Mouse (Mus musculus) adrenal gland, adult (tissue): Measurements from ENCODE around the gene Dcaf6.
A peak's percentile ranks its signal among the peaks of the same experiment; 100 is the strongest.
"Not testable (repeated sequence)": the region's sequence is repeated elsewhere in the genome, so short reads cannot be mapped to it uniquely, and the experiment has no call there.

Experiments
- DNase-seq, 2 experiments: peaks; one replicate each; pipeline ENCODE4 v3.0.0; 2022 to 2023; ENCODE audit warnings: low spot score in 1 of 2; ENCODE audit not compliant: inconsistent age in 2 of 2

Dcaf6 gene

DNA sequence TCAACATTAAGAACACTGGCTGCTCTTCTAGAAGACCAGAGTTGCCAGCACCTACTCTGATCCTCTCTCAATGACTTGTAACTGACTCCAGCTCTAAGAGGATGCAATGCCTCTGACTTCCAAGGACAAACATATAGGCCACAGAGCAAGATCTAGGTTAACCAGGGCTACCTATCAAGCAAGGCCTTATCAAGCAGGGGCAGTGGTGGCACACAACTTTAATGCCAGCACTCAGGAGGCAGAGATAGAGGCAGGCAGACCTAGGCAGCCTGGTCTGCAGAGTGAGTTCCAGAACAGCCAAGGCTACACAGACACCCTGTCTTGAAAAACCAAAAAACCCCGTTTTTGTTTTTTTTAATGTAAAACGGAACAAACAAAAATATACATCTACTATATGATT is 34.0 kb downstream of the Dcaf6 start:
- DNase-seq, result no peak

DNA sequence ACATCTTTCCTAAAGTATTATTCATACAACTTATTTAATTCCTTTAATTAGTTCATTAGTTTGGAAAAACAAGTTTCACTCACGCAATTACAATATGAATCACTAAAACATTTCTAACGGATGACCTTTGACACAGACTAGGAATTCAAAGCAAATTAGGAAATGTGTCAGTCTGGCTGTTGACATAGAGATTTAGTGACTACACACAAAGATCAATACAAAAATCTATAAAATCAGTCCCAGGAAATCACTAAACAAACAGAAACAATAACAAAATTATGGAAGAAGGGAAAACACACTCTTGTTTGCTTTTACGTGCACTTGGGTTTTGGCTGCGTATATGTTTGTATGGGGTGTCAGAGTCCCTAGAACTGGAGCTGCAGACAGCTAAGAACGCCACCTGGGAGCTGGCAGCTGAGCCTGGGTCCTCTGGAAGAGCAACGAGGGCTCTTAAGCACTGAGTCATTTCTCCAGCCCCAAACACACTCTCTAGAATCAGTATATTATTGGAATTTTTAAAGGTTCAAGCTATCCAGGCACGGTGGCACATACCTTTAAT is 38.8 kb downstream of the Dcaf6 start:
- DNase-seq, result no peak

DNA sequence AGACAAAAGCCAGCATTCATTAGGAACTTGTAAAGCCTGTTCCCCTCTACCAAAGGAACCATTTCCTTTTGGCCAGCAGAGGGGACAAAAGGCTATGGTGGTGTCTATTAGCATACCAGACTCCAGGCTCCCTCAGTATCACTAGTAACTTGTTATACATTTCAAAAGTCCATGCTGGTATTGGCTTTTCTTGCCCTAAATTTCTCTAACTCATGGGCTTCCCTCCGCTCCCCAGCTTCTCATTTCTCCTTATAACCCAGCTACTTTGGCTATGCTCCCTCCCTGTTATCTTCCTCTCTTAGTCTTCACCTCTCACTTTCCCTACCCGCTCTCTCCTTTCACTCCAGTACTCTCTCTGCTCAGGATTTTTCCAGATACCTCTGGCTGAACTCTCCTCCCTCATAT is 63.9 kb downstream of the Dcaf6 start:
- no peak for DNase-seq

DNA sequence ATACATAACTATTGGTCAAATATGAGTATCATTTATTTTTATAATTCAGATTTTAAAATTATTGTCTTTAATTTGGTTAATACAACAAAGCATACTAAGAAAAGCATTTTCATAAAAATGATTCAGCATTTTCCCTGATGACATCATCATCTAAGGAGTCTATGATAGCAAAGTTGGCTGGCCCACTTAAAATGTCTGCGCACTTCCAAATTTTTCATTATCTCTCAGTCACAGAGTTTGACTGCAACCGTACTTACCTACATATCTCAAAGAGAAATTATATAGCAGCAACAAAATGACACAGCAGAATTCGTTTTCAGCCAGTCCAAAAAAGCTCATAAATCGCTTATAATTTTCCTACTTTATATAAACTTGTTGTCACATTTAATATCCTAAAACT is 64.3 kb downstream of the Dcaf6 start:
- no peak for DNase-seq

DNA sequence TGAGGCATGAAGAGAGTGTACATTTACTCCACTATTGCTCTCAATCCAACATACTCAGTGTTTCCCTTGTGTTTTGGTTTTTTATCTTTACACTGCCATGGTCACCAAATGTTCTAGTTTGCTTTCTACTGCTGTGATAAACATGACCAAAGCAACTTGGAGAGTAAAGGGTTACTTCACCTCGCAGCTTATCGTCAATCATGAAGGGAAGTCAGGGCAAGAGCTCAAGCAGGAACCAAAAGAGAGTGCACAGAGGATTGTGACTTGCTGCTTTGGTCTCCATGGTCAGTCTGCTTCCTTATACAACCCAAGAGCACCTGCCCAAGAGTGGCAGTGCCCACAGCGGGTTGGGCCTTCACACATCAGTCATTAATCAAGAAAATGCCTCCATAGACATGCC is 65.4 kb downstream of the Dcaf6 start:
- no peak for DNase-seq

DNA sequence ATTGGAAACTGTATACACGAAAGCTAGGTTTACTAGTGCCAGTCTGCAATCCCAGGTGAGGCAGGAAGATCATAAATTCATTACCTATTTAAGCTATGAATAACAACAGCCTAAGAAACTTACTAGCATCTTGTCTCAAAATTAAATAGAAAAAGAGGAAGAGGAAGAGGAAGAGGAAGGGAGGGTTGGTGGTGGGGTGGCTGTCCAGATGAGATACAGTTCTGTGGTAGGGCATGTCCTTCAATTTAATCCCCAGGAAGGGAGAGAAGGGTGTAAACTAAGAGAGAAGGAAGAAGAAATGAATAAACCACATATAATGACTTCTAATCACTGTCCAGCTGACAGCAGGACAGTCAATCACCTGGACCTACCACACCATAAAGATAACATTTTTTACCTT is 67.2 kb downstream of the Dcaf6 start:
- DNase-seq, result no peak

DNA sequence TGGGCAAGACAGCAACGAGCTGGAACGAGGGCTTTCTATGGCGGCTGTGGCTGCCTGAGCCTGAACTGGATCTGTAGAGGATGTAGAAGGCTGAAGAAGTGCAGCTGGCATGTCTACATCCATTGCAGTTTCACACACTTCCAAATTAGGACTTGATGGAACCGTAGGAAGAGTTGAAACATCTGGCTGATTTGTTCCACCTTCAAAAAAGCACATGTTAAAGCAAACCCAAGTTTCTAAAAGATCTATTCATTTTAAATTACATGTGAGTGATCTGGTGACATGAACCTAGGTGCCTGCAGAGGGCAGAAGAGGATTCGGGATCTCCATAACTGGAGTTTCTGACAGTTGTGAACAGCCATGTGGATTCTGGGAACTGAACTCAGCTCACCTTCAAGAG is 71.6 kb downstream of the Dcaf6 start:
- peak; percentile 24 to 74 for DNase-seq

DNA sequence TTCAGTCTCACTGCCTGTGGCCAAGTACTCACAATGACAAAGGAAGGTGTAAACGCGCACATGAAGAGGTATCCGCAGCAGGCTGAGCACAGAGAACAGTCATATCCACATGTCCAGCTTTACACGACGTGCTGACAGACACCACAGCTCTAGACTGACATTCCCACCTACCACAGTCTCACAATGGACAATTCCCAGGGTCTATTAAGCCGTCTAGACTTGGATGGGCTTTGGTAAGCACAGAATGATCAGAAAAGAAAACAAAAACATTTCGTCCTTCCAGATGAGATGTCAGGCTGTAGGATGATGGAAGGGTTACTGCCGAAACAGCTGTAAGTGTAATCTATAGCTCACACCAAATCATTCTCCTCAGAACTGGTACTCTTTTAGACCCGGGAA is 73.8 kb downstream of the Dcaf6 start:
- DNase-seq, result no peak

DNA sequence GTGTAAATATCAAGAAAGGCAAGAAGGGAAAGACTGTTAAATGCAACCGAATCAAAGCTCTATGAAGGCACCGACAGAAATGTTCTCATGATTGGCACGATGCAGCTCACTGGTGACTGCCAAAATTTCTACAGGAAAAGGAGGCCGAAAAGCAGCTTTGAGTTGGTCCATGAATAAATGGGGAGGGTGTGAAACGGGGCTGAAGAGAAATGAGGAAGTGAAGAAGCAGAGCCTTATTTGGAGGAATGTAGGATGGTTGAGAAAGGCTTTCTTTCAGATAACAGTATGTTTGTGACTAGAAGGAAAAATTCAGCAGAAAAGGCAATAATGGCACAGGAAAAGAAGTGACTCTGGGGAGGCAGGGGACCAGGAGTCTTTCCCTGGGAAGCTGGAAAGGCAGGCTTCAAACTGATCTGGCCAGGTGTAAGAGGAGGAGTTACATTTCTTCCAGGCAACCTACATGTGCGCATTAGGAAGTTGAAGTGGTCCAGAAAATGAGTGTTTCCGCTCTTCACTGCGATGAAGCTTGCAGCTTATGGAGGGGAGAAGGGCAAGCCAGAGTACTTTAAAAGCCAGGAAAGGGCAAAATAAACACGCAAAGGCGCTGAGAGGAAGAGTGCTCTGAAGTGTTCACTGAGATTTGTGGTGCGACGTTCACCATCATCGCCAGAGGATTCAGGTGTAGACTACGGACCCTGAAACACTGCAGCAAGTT is 74.3 kb downstream of the Dcaf6 start:
- DNase-seq, result no peak

DNA sequence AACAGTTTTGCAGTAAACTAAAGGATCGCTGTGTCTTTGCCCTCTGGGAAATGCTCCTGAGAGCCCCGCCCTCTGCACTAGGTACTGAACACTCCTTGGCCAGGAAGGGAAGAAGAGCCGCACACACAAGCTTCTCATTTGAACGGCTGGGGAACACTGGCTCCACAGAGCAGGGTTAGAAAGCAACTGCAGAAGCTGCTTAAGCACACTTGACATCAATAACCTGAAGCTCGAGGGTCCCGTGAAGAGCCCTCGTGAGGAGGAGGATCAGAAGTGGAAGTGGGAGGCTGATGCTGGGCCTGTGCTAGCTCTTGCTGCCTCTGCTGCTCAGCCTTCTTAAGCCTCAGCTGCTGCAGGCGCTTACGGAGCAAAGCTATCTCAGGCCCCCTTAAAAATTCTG is 86.4 kb downstream of the Dcaf6 start:
- DNase-seq, result no peak

DNA sequence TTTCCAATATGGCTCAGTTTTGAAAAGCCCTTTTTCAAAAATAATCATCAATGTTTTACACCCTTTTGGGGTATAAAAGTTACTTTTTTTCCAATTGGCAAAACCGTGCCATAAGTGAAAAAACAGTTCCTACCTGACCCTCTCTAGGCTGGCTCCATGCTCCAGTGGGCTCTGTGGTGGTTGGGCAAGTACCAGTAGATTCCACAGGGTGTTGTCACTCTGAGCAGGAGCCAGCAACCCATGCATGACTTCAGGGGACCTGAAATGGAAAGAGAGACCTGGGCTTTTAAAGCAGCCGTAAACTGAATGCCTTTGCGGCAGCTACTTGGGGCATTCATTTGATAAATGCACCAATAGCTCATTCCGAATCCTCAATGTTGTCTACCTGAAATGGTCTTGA is 89.3 kb downstream of the Dcaf6 start:
- no peak for DNase-seq

DNA sequence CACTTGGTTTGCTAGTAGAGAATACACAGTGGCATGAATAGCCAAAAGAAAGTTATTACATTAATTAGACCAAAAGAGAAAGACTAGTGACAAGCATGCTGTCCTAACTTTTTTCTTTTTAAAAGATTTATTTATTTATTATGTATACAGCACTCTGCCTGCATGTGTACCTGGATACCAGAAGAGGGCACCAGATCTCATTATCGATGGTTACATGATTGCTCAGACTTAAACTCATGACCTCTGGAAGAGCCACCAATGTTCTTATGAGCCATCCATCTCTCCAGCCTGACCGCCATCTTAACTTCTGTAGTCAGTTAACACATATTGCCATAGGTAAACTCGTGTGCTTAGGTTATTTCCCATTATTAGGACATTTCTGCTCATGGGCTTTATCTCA is 95.2 kb downstream of the Dcaf6 start:
- no peak for DNase-seq

DNA sequence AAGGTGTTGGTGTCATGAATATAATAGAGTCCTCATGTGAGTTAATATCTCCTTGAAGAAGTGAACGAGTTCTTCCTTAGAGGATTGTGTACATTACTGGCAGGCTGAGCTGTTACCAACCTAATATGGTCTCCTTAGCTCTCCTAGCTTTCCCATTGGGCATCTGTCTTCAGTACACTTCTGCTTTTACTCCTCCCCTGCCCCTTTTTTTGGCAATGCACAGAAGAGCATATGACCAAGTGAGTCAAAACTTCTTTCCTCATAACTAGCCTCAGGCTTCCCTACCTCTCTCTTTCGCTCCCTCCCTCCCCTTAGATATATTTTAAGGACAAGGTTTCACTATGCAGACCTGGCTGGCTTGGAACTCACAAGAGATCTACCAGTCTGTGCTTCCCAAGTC is 97.0 kb downstream of the Dcaf6 start:
- no peak for DNase-seq

DNA sequence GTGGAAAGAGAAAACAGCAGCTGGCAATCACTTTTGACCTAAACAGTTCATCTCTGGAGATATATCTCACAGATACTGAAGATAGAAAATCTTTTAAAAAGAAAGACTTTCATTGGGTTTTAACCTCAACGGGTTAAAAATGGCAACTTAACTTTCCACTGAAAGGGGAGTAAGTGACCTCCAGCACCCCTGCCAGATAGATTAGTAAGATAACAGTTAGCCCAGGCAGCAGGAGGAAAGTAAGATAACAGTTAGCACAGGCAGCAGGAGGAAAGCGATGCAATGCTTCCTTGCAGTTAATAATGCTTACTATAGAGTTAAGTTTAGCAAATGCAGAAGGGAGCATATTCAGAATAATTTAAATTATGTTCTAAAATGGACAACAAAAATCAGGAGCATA is 103.9 kb downstream of the Dcaf6 start:
- no peak for DNase-seq

DNA sequence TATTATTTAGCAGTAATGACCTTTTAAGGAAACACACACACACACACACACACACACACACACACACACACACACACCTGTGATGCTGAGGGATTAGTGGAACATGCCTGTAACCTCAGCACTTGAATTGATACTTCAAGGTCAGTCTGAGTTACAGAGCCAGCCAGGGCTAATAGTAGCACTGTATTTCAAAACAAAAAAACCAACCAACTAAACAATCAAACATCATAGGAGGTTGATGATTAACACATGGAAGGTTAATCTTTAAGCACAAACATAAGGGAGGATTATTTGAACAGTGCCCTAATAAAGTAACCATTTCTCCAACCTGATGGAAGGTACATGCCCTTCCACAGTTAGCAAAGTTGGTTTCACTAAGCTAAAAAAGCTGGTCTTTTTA is 111.6 kb downstream of the Dcaf6 start:
- DNase-seq, result no peak

DNA sequence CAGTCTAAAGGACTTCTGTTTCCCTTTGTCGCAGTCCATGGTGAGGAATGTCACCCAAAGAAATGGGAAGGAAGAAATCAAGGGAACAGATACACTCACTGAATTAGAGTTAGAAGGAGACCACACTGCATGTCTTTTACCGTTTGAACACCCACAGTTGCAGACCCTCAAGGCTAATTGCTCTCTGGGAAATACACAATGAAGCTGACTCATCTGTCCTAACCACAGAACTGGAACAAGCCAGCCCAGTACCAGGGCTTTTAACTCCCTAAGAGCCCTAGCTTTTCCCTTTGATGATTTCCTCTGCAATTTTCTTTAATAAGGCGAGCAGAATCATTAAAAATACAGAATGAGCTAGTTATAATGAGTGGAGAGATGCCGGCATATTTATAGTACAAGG is 115.8 kb downstream of the Dcaf6 start:
- peak; percentile 37 to 75 for DNase-seq

DNA sequence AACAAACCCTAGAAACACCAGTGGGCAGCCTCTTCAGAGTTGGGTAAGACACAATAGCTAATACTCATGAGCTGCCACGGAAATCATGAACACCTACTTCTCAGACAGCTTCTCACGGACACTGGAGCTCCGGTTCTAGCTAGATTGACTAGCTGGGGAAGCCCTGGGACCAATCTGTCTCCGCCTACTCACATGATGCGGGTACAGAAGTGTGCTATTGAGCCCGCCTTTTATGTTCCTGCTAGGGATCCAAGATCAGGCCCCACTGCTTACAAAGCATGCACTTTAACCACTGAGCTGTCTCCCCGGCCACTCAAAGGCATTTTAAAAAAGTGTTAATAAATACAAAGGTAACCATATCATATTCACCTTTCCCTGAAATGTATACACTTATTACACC is 118.1 kb downstream of the Dcaf6 start:
- DNase-seq, result no peak

DNA sequence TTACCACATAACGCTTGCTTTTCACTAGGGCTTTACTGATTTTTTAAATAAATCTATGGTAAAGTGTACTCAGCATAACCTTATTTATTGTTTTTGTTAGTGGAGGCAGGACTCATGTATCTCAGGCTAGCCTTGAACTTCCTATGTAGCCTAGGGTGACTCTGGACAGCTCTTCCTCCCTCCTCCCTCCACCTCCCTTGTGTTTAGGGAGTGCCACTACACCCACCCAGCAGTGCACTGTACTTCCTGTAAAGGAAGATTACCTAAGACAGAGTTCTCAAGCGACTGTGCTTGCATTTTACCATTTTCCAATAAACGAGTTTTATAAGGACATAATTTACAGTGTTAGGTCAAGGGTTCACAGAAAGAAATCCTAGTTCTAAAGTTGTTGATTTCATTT is 127.5 kb downstream of the Dcaf6 start:
- DNase-seq, result no peak

DNA sequence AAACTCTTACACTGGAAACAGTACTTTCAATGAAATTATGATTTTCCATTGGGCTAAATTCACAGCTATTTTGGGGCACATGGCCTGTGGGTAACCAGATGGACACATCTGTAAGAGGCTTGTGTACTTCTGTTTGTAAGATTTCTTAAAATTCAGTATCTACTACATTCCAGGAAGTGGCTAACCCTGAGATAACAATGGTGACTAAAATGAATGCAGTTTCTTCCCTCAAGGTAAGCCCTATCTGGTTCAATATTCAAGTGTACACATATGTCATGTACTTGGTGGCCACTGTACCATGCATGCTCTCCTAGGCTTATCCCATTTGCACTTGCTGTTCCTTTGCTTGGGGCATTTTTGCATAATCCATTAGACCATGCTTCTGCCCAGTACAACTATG is 129.4 kb downstream of the Dcaf6 start:
- no peak for DNase-seq

DNA sequence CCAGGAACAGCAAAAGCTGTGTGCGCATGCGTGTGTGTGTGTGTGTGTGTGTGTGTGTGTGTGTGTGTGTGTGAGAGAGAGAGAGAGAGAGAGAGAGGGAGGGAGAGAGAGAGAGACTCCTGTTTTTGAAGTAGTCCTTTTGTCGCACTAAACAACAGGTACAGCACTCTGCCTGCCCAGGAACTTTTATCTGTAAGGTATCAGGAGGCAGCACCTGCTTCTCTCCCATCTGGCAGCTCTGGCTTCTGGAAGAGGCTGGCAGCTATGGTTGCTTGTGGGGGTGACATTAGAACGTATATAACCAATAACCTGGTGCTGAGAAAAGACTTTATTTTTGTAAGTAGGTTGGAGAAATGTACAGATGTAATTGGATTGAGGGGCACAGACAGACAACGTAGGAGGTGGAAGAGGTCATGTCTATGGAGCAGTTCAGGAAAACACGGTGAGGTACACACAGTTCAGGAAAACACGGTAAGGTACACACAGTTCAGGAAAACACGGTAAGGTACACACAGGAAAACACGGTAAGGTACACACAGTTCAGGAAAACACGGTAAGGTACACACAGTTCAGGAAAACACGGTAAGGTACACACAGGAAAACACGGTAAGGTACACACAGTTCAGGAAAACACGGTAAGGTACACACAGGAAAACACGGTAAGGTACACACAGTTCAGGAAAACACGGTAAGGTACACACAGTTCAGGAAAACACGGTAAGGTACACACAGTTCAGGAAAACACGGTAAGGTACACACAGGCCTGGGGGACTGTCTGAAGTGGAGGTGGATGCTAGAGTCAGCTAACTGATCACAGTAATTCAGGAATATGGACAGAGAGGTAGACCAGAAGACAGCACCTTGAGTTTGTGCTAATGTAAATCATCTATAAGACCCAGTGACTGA is 131.6 kb downstream of the Dcaf6 start:
- not testable (repeated sequence) for DNase-seq

DNA sequence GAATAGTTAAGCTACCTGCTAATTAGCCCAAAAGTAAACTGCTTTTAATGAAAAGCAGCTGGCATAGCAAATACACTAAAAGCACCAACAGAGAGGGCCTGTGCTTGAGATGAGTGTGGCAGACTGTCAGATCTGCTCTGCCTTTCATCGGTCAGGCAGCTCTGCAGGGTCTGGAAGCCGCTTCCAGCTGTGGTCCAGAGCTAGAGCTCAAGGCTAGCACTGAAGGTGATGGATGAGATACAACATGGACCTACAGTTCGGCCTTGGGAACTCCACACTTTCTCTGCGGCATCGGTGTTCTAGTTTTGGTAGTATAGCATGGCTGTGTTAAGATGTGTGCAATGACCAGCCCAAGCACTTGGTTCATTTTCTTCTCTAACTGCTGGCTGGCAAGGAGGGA is 132.4 kb downstream of the Dcaf6 start:
- peak; percentile 73 for DNase-seq

DNA sequence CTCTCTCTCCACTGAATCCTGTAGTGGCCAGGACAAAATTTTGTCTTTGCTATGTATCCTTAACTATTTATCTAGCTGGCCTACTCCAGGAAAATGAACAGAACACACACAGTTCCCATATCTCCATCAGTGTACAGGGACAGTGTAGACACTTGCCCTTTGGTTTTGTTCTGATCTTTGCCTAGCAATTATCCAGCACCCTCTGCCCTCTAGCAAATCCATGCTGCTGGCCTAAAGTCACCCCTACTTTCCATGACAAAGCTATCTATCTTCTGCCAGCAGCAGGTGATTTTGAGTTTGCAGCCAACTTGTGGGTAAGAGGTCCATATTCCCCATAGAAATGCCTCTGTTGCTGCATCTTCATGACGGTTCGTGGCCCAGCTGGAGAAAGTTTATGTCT is 132.9 kb downstream of the Dcaf6 start:
- DNase-seq, result no peak
